Mouse (Mus musculus) embryonic facial prominence, embryonic 11.5 days (tissue): Measurements from ENCODE around the gene Pex1. TPM values are rescaled to one million over a fixed set of nuclear protein-coding genes. Genes with fewer than 3 reads are reported as not detected.

ENCODE experiments used
- ATAC-seq: fragments of 200-750 bp; cut with Nextera tagmentation; replicated peaks from 2 replicates; pipeline ENCODE4 v1.8.0; 2017; ENCODE audit warnings: low read depth; ENCODE audit not compliant: insufficient number of reproducible peaks, low FRiP score, low TSS enrichment
- DNase-seq: peaks from one replicate; pipeline ENCODE4 v3.0.0-alpha.2; 2015; ENCODE audit warnings: low spot score
- H3K27ac ChIP-seq: fragments of 300-500 bp; sonication (generic); replicated peaks from 2 replicates; pipeline ENCODE4 v1.5.1; 2014; ENCODE audit warnings: mild to moderate bottlenecking, low read depth, low read length, control low read depth
- H3K27me3 ChIP-seq: fragments of 300-500 bp; sonication (generic); 2 replicates; pipeline ENCODE4 v1.6.1; 2014; ENCODE audit warnings: mild to moderate bottlenecking, low read length, moderate library complexity, mixed read lengths; ENCODE audit not compliant: control insufficient read depth, insufficient read depth
- H3K36me3 ChIP-seq: fragments of 300-500 bp; sonication (generic); replicated peaks from 2 replicates; pipeline ENCODE4 v1.6.1; 2014; ENCODE audit warnings: low read depth, mild to moderate bottlenecking, low read length, moderate library complexity, mixed read lengths; ENCODE audit not compliant: control insufficient read depth, insufficient read depth
- H3K4me1 ChIP-seq: fragments of 300-500 bp; sonication (generic); 2 replicates; pipeline ENCODE4 v1.6.1; 2014; ENCODE audit warnings: low read length, mixed read lengths; ENCODE audit not compliant: control insufficient read depth, insufficient read depth
- H3K4me2 ChIP-seq: fragments of 300-500 bp; sonication (generic); 2 replicates; pipeline ENCODE4 v1.6.1; 2014; ENCODE audit warnings: low read depth, mild to moderate bottlenecking, control low read depth, low read length, moderate library complexity
- H3K4me3 ChIP-seq: fragments of 300-500 bp; sonication (generic); 2 replicates; pipeline ENCODE4 v1.5.1; 2014; ENCODE audit warnings: low read depth, low read length, control low read depth
- H3K9ac ChIP-seq: fragments of 300-500 bp; sonication (generic); replicated peaks from 2 replicates; pipeline ENCODE4 v1.6.1; 2014; ENCODE audit warnings: mild to moderate bottlenecking, control low read depth, low read length
- H3K9me3 ChIP-seq: fragments of 300-500 bp; sonication (generic); replicated peaks from 2 replicates; pipeline ENCODE4 v1.6.1; 2016; ENCODE audit warnings: mild to moderate bottlenecking, low read length, inconsistent platforms, mixed read lengths; ENCODE audit not compliant: control insufficient read depth
- WGBS: fragments of 180-500 bp; shearing (Covaris S2); extraction: QIAGEN DNeasy Blood & Tissue Kit; methylation state at CpG from one replicate; pipeline ENCODE4 v1.1.7; 2014; 5-methylcytosine and 5-hydroxymethylcytosine counted together
- polyA plus RNA-seq: library from polyadenylated mRNA; unstranded; fragments of >200 nt; fragmentation: Nextera tagmentation; extraction: Ambion mirVana; gene quantifications from 2 replicates; pipeline ENCODE4 v1.2.1, GENCODE M21; 2014

Gene Pex1
- polyA plus RNA-seq, 1 experiment from 2014 or later = 13.4 TPM

- WGBS = 84% methylated on average over 7 of the region's 7 CpGs
Observed at GRCm38 (mm10) chr5:3620486-3620885, 24.6 kb downstream of the Pex1 start.

DNA sequence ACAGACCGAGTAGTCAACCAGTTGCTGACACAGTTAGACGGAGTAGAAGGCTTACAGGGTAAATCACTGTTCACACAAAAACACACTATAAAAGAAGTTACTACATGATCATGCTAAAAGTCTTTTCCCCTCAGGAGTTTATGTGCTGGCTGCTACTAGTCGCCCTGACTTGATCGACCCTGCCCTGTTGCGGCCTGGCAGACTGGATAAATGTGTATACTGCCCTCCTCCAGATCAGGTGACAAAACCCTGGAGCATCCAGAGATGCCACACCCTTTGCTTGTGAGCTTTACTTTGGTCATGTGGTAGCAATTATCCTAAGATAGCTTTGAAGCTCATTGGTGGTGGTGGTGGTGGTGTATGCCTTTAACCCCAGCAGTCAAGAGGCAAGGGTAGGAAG, 34.2 kb downstream of the Pex1 start:
- H3K4me2 ChIP-seq = no peak overlapping the region
- no peaks in the 10 kb centered on the region for H3K36me3 ChIP-seq
- WGBS = 86% methylated on average over 5 of the region's 5 CpGs
- H3K9ac ChIP-seq = no peak overlapping the region
- no peaks in the 10 kb centered on the region for H3K9me3 ChIP-seq
- ATAC-seq (no peak), DNase-seq (no peak)
- H3K27me3 ChIP-seq = no peaks in the 10 kb centered on the region
- no peak overlapping the region for H3K4me3 ChIP-seq
- H3K4me1 ChIP-seq = no peaks in the 10 kb centered on the region
- H3K27ac ChIP-seq = no peak overlapping the region

More at GRCm38 (mm10) chr5:3620486-3620885, 24.6 kb downstream of the Pex1 start:
- ATAC-seq (no peak), DNase-seq (no peak)
- Histone ChIP-seq H3K9me3 (no peaks in the 10 kb centered on the region), H3K36me3 (no peaks in the 10 kb centered on the region), H3K4me3 (no peak overlapping the region), H3K9ac (no peak overlapping the region), H3K4me2 (no peak overlapping the region), H3K27me3 (no peaks in the 10 kb centered on the region), H3K4me1 (no peaks in the 10 kb centered on the region), H3K27ac (no peak overlapping the region)

GRCm38 (mm10) chr5:3631512-3632271, 35.8 kb downstream of the Pex1 start:
- Histone ChIP-seq H3K4me3 (no peak overlapping the region), H3K27ac (no peak overlapping the region), H3K9me3 (no peaks in the 10 kb centered on the region), H3K27me3 (no peaks in the 10 kb centered on the region), H3K4me2 (no peak overlapping the region), H3K9ac (no peak overlapping the region), H3K36me3 (no peaks in the 10 kb centered on the region), H3K4me1 (no peaks in the 10 kb centered on the region)
- ATAC-seq (no peak), DNase-seq (no peak)
- WGBS = 71% methylated on average over 16 of the region's 16 CpGs

DNA sequence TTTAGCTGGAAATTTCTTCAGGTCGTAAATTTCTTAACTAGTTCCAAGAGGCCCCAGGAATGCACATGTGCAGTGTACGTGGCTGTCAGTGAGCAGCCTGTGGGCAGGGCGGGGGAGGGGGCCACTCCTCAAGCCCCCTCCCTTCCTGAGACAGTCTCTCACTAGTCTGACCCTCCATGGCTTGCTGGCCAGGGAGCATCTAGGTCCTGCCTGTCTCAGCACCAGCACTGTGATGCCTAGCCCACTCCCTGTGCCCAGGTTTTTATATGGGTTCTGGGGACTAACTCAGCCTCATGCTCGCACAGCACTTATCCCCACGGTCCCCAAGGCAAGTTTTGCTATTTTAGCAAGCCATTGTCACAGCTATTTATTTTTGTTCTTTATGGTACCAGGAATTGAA, 36.4 kb downstream of the Pex1 start:
- no peak overlapping the region for H3K4me3 ChIP-seq
- H3K4me2 ChIP-seq = no peak overlapping the region
- H3K27ac ChIP-seq = no peak overlapping the region
- H3K9me3 ChIP-seq = no peaks in the 10 kb centered on the region
- no peak overlapping the region for H3K9ac ChIP-seq
- no peaks in the 10 kb centered on the region for H3K27me3 ChIP-seq
- WGBS = 78% methylated on average over 5 of the region's 5 CpGs
- 0 out of 2 replicates have a peak, but pooled peaks have one; percentile 56 for ATAC-seq
- no peaks in the 10 kb centered on the region for H3K36me3 ChIP-seq
- no peaks in the 10 kb centered on the region for H3K4me1 ChIP-seq
- DNase-seq = no peak

DNA sequence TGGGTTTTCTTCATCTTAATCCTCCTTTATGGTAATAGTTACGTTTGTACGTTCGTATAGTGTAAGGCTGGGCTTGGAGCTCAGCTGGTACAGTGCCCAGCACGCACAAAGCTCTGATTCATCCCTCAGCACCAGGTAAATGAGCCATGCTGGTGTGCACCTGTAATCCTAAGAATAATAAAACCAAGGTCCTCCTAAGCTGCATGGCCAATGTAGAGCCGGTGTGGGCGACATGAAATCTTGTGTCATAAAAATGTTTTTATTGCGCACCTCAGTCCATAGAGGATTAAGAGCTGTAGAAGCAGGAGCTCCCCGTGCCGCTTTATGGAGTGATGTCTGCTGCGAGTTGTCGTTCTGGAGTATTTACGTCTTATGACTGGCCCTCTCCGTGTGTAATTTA, 37.4 kb downstream of the Pex1 start:
- Histone ChIP-seq H3K4me3 (no peak overlapping the region), H3K27me3 (no peaks in the 10 kb centered on the region), H3K9me3 (no peaks in the 10 kb centered on the region), H3K9ac (no peak overlapping the region), H3K4me2 (no peak overlapping the region), H3K27ac (no peak overlapping the region), H3K4me1 (no peaks in the 10 kb centered on the region), H3K36me3 (no peaks in the 10 kb centered on the region)
- ATAC-seq (no peak), DNase-seq (no peak)
- WGBS = 94% methylated on average over 13 of the region's 13 CpGs

DNA sequence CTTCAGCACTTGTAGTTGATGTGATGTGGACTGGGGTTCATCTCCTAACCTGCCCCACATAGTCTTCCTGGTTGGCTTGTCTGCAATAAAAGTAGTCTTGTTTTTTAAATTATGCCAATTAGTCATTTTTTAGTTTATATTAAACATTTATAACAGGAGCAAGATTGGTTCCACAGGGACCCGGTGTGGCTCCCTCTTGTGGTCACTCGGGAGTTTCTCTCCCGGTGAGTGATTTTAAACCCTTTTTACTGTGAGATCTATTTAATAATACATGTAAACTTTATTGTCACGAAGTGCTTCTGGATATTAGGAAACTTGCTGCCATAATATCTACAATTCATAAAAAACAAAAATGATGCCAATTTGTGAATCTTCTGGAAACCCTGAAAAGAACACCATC, 38.1 kb downstream of the Pex1 start:
- 76% methylated on average over 4 of the region's 4 CpGs for WGBS
- no peaks in the 10 kb centered on the region for H3K9me3 ChIP-seq
- no peak overlapping the region for H3K4me3 ChIP-seq
- no peaks in the 10 kb centered on the region for H3K36me3 ChIP-seq
- ATAC-seq (no peak), DNase-seq (peak; percentile 5)
- no peaks in the 10 kb centered on the region for H3K27me3 ChIP-seq
- no peak overlapping the region for H3K4me2 ChIP-seq
- no peak overlapping the region for H3K27ac ChIP-seq
- no peak overlapping the region for H3K9ac ChIP-seq
- no peaks in the 10 kb centered on the region for H3K4me1 ChIP-seq

DNA sequence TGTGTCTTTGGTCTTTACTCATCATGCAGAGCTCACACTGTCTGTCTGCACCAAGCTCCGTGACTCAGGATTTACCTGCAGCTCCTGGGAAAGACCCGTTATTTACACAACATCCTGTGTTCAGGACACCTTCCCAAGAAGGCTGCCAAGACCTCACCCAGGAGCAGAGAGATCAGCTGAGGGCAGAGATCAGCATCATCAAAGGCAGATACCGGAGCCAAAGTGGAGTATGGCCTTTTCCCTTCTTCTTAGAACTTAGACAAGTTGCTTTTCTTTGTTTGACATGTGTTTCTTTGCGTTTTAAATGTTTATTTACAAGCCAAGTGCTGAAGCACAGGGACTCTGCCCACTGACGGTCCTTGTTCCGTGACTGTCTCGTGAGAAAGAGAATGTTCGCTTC, 39.4 kb downstream of the Pex1 start:
- Histone ChIP-seq H3K4me3 (no peak overlapping the region), H3K9ac (no peak overlapping the region), H3K27me3 (no peaks in the 10 kb centered on the region), H3K4me1 (no peaks in the 10 kb centered on the region), H3K9me3 (no peaks in the 10 kb centered on the region), H3K27ac (no peak overlapping the region), H3K36me3 (no peaks in the 10 kb centered on the region), H3K4me2 (no peak overlapping the region)
- no peak for ATAC-seq
- WGBS = 77% methylated on average over 8 of the region's 8 CpGs
- no peak for DNase-seq

DNA sequence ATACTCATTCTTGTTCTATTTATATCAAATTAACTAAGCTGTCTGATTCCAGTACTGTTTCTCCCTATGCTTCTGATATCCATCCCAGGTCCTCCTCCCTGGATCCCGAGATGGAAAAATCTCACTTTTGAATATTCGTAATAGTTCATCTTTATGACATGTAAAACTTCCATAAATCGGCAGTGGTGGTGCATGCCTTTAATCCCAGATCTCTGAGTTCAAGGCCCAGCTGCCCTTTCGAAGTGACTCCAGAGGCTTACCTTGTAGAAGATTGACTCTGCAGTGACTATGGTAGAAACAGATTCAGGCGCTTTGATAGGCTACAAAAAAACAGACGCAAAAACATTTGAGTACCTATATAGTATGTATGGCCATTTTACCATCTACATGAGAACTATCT, 48.8 kb downstream of the Pex1 start:
- H3K4me2 ChIP-seq = no peak overlapping the region
- no peak overlapping the region for H3K27ac ChIP-seq
- WGBS = 94% methylated on average over 6 of the region's 6 CpGs
- DNase-seq (no peak), ATAC-seq (no peak)
- H3K27me3 ChIP-seq = no peaks in the 10 kb centered on the region
- no peak overlapping the region for H3K9ac ChIP-seq
- H3K4me3 ChIP-seq = no peak overlapping the region
- H3K9me3 ChIP-seq = no peaks in the 10 kb centered on the region
- H3K4me1 ChIP-seq = no peaks in the 10 kb centered on the region
- peaks cover 2% of the 10 kb centered on the region for H3K36me3 ChIP-seq
